Mouse (Mus musculus) forebrain, embryonic 14.5 days (tissue): Measurements from ENCODE around the gene Synm. TPM values are rescaled to one million over a fixed set of nuclear protein-coding genes. Genes with fewer than 3 reads are reported as not detected.

Source experiments
- ATAC-seq: fragments of 200-750 bp; cut with Nextera tagmentation; 2 replicates; pipeline ENCODE4 v1.8.0; 2017; ENCODE audit warnings: mild to moderate bottlenecking, moderate library complexity
- DNase-seq: peaks from one replicate; pipeline ENCODE4 v3.0.0-alpha.2; 2015; ENCODE audit warnings: low spot score
- H3K27ac ChIP-seq: fragments of 300-500 bp; sonication (generic); 2 replicates; pipeline ENCODE4 v1.5.1; 2014; ENCODE audit warnings: low read depth, mild to moderate bottlenecking, control low read depth, low read length, moderate library complexity
- H3K27me3 ChIP-seq: fragments of 300-500 bp; sonication (generic); replicated peaks from 2 replicates; pipeline ENCODE4 v1.6.1; 2014; ENCODE audit warnings: low read length, control low read depth, mixed read lengths; ENCODE audit not compliant: control insufficient read depth, insufficient read depth
- H3K36me3 ChIP-seq: fragments of 300-500 bp; sonication (generic); 2 replicates; pipeline ENCODE4 v1.6.1; 2014; ENCODE audit warnings: low read length, control low read depth; ENCODE audit not compliant: control insufficient read depth, insufficient read depth
- H3K4me1 ChIP-seq: fragments of 300-500 bp; sonication (generic); 2 replicates; pipeline ENCODE4 v1.6.1; 2014; ENCODE audit warnings: antibody characterized with exemption, low read length, control low read depth; ENCODE audit not compliant: control insufficient read depth, insufficient read depth
- H3K4me2 ChIP-seq: fragments of 300-500 bp; sonication (generic); 2 replicates; pipeline ENCODE4 v1.6.1; 2014; ENCODE audit warnings: mild to moderate bottlenecking, control low read depth, low read length
- H3K4me3 ChIP-seq: fragments of 300-500 bp; sonication (generic); 2 replicates; pipeline ENCODE4 v1.5.1; 2014; ENCODE audit warnings: low read depth, low read length, control low read depth
- H3K9ac ChIP-seq: fragments of 300-500 bp; sonication (generic); 2 replicates; pipeline ENCODE4 v1.6.1; 2014; ENCODE audit warnings: mild to moderate bottlenecking, low read length, control low read depth, moderate library complexity
- H3K9me3 ChIP-seq: fragments of 300-500 bp; sonication (generic); replicated peaks from 2 replicates; pipeline ENCODE4 v1.6.1; 2016; ENCODE audit warnings: low read length, control low read depth, mixed read lengths; ENCODE audit not compliant: control insufficient read depth
- WGBS: fragments of 180-500 bp; shearing (Covaris S2); extraction: QIAGEN DNeasy Blood & Tissue Kit; methylation state at CpG from one replicate; pipeline ENCODE4 v1.1.7; 2014; 5-methylcytosine and 5-hydroxymethylcytosine counted together
- polyA plus RNA-seq: library from polyadenylated mRNA; unstranded; fragments of >200 nt; fragmentation: Nextera tagmentation; extraction: Ambion mirVana; gene quantifications from 2 replicates; pipeline ENCODE4 v1.2.1, GENCODE M21; 2014

Gene Synm
- polyA plus RNA-seq: 1.4 and 2.2 TPM in 2 replicates

DNA sequence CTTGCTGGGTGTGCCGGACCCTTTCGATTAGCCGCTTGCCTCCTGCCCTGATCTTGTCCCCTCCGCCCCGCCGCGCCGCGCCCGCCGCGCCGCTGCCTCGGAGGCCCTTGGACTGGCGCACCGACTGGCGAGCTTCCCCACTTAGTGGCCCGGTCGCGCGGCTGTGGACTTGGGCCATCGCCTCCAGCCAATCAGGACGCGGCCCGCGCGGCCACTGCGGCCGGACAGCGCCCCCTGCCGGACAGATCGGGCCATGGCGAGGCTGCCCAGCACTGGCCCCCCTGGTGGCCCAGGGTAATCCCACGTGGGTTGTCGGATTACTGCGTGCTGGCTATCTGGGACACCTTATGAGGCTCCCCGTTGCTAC is at the start of gene Synm:
Gene Synm (minus strand): TSS at position 114 of the 367 bp plus-strand sequence.
- under 1% methylated on average over 37 of the region's 37 CpGs for WGBS
- H3K9me3 ChIP-seq: no peaks in the 10 kb centered on the region
- peak within 1 kb of the TSS; percentile 55 for H3K4me3 ChIP-seq
- peak within 1 kb of the TSS; percentile 98 for H3K4me2 ChIP-seq
- ATAC-seq (peak; percentile 88), DNase-seq (peak; percentile 84)
- peak within 1 kb of the TSS; percentile 55; the same call in 1 of the 2 replicates for H3K27ac ChIP-seq
- H3K4me1 ChIP-seq: no peaks in the 10 kb centered on the region
- H3K9ac ChIP-seq: peak within 1 kb of the TSS; percentile 62
- H3K27me3 ChIP-seq: 0 out of 2 replicates have a peak, but pooled peaks cover 12% of the 10 kb centered on the region
- H3K36me3 ChIP-seq: no peaks in the 10 kb centered on the region

- H3K4me2 ChIP-seq: peak overlapping the region; percentile 63
- H3K27ac ChIP-seq: no peak overlapping the region
- H3K9ac ChIP-seq: peak overlapping the region; percentile 49; the same call in 1 of the 2 replicates
- H3K4me1 ChIP-seq: no peaks in the 10 kb centered on the region
- peak overlapping the region; percentile 35 for H3K4me3 ChIP-seq
- ATAC-seq (peak; percentile 59; the same call in 1 of the 2 replicates), DNase-seq (no peak)
- no peaks in the 10 kb centered on the region for H3K9me3 ChIP-seq
- whole genome bisulfite sequencing: 16% methylated on average over 12 of the region's 13 CpGs
- H3K36me3 ChIP-seq: no peaks in the 10 kb centered on the region
- peaks cover 5% of the 10 kb centered on the region; the same call in 1 of the 2 replicates for H3K27me3 ChIP-seq
These were observed 44.3 kb upstream of the Synm start for GRCm38 (mm10) chr7:67803857-67804215.

GRCm38 (mm10) chr7:67803015-67803856 is 43.7 kb upstream of the Synm start:
- H3K36me3 ChIP-seq: no peaks in the 10 kb centered on the region
- ATAC-seq (peak; percentile 82), DNase-seq (peak; percentile 72)
- peak overlapping the region; percentile 63 for H3K4me2 ChIP-seq
- H3K4me3 ChIP-seq: peak overlapping the region; percentile 35
- no peak overlapping the region for H3K27ac ChIP-seq
- H3K9me3 ChIP-seq: no peaks in the 10 kb centered on the region
- peak overlapping the region; percentile 49; the same call in 1 of the 2 replicates for H3K9ac ChIP-seq
- WGBS: 17% methylated on average over 28 of the region's 28 CpGs
- peaks cover 5% of the 10 kb centered on the region; the same call in 1 of the 2 replicates for H3K27me3 ChIP-seq
- no peaks in the 10 kb centered on the region for H3K4me1 ChIP-seq

- ATAC-seq (no peak), DNase-seq (no peak)
- no peak overlapping the region for H3K4me3 ChIP-seq
- no peak overlapping the region for H3K27ac ChIP-seq
- H3K4me2 ChIP-seq: no peak overlapping the region
- no peaks in the 10 kb centered on the region for H3K9me3 ChIP-seq
- H3K4me1 ChIP-seq: no peaks in the 10 kb centered on the region
- no peaks in the 10 kb centered on the region for H3K36me3 ChIP-seq
- peaks cover 5% of the 10 kb centered on the region; the same call in 1 of the 2 replicates for H3K27me3 ChIP-seq
- WGBS: 81% methylated on average over 4 of the region's 4 CpGs
- H3K9ac ChIP-seq: no peak overlapping the region
These were observed 41.5 kb upstream of the Synm start for GRCm38 (mm10) chr7:67801022-67801421.

- no peak overlapping the region for H3K4me2 ChIP-seq
- no peak overlapping the region for H3K27ac ChIP-seq
- DNase-seq: no peak
- no peaks in the 10 kb centered on the region for H3K4me1 ChIP-seq
- H3K9ac ChIP-seq: no peak overlapping the region
- peaks cover 5% of the 10 kb centered on the region; the same call in 1 of the 2 replicates for H3K27me3 ChIP-seq
- no peaks in the 10 kb centered on the region for H3K36me3 ChIP-seq
- no peak for ATAC-seq
- H3K4me3 ChIP-seq: no peak overlapping the region
- WGBS: 88% methylated on average over 6 of the region's 6 CpGs
- H3K9me3 ChIP-seq: no peaks in the 10 kb centered on the region
These were observed 41.0 kb upstream of the Synm start for GRCm38 (mm10) chr7:67800547-67800946.

DNA sequence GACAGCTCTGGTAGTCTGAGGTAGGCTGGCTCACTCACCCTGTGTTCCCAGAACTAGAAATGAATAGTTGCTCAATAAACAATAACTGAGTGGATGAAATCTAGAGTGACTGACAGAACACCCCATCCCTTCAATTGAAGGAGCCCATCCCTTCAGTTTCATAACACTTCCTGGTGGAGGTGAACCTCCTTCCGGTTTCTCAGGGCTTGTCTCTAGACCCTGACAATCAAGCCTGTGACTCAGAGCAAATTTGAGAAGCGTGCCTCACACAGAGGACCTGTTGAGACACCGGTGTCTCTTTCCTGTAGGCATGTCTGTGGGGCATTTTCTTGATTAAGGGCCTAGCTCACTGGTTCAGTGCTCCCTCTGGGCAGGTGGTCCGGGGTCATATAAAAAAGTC is 38.9 kb upstream of the Synm start:
- no peaks in the 10 kb centered on the region for H3K36me3 ChIP-seq
- no peak overlapping the region for H3K4me2 ChIP-seq
- H3K27ac ChIP-seq: no peak overlapping the region
- ATAC-seq (no peak), DNase-seq (no peak)
- H3K4me3 ChIP-seq: no peak overlapping the region
- H3K9ac ChIP-seq: no peak overlapping the region
- no peaks in the 10 kb centered on the region for H3K4me1 ChIP-seq
- 92% methylated on average over 4 of the region's 4 CpGs for WGBS
- no peaks in the 10 kb centered on the region for H3K9me3 ChIP-seq
- H3K27me3 ChIP-seq: peaks cover 5% of the 10 kb centered on the region; the same call in 1 of the 2 replicates

GRCm38 (mm10) chr7:67797065-67797464 is 37.5 kb upstream of the Synm start:
- H3K4me3 ChIP-seq: no peak overlapping the region
- no peaks in the 10 kb centered on the region for H3K27me3 ChIP-seq
- ATAC-seq (no peak), DNase-seq (no peak)
- WGBS: 45% methylated on average over 8 of the region's 8 CpGs
- H3K27ac ChIP-seq: no peak overlapping the region
- H3K9ac ChIP-seq: no peak overlapping the region
- no peak overlapping the region for H3K4me2 ChIP-seq
- H3K4me1 ChIP-seq: no peaks in the 10 kb centered on the region
- no peaks in the 10 kb centered on the region for H3K36me3 ChIP-seq
- no peaks in the 10 kb centered on the region for H3K9me3 ChIP-seq

- Histone ChIP-seq H3K27me3 (no peaks in the 10 kb centered on the region), H3K9me3 (no peaks in the 10 kb centered on the region), H3K4me1 (no peaks in the 10 kb centered on the region), H3K9ac (no peak overlapping the region), H3K36me3 (no peaks in the 10 kb centered on the region), H3K27ac (no peak overlapping the region), H3K4me2 (no peak overlapping the region), H3K4me3 (no peak overlapping the region)
- WGBS: 72% methylated on average over 7 of the region's 7 CpGs
- no peak for DNase-seq
- no peak for ATAC-seq
These were observed 33.9 kb upstream of the Synm start for GRCm38 (mm10) chr7:67793449-67793848.

DNA sequence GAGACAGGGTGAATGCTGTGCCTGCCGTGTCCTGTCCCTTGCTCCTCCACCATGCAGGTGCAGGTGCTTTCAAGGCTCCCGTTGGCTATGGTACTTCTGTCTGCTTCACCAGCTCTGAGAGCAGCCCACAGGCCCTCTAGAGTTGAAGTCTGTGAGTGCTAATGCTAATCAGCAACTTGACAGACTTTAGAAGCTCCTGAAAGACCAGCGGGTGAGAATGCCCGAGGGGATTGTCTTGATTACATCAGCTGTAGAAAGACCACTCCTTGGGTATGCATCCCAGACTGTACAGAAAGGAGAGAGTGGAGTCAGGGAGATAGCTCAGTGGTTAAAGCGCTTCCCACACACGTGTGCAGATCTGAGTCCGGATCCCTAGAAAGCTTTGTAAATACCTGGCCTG is 31.7 kb upstream of the Synm start:
- Histone ChIP-seq H3K4me1 (no peaks in the 10 kb centered on the region), H3K36me3 (no peaks in the 10 kb centered on the region), H3K4me2 (no peak overlapping the region), H3K9ac (no peak overlapping the region), H3K27me3 (no peaks in the 10 kb centered on the region), H3K4me3 (no peak overlapping the region), H3K9me3 (no peaks in the 10 kb centered on the region), H3K27ac (no peak overlapping the region)
- DNase-seq (no peak), ATAC-seq (no peak)
- 52% methylated on average over 7 of the region's 7 CpGs for WGBS
